Mouse (Mus musculus): ENCODE measurements around the gene Cav1. TPM values are rescaled to one million over a fixed set of nuclear protein-coding genes. Genes with fewer than 3 reads are reported as not detected.

The Cav1 gene
- polyA plus RNA-seq, 1 experiment = 61.8 TPM

DNA sequence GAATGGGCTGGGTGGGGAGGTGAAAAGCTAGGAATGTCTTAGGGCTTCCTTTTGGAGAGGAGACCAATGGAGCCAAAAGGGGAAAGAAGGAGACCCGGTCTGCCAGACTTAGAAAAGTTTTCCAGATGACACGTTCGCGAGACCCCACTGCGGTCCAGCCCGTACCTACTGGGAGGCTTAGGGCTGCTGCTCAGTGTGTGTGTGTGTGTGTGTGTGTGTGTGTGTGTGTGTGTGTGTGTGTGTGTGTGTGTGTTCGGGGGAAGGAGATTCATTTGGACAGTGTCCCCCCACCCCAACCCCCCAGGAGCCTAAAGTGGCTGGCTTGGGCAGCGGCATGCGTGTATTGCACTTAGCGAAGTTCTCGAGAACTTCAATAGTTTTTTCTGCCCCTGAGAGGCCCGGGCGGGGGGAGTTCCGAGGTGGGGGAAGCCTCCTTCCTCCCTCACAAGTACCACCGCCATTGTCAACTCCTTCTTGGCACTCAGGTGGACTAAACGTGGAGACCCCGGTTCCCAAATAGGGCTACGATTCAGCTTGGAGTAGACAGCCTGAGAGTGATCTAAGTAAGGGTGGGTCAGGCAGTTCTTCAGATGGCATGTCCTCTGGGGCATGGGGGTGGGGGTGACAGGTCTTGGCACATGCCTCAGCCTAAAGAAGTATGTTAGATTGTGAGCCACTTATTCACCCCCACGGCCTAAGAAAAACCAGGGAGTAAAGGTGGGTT lies 629 bp downstream of the Cav1 start:
- Histone ChIP-seq H3K36me3 (ENCODE audit: control insufficient read depth, insufficient read depth, low read length) (no peaks in the 10 kb centered on the region), H3K4me1 (ENCODE audit: control insufficient read depth, insufficient read depth, insufficient read length) (peaks cover 3% of the 10 kb centered on the region; the same call in 1 of the 2 replicates), H3K27me3 (ENCODE audit: control insufficient read depth, insufficient read depth, low read length) (peaks cover 2% of the 10 kb centered on the region; the same call in 1 of the 2 replicates), H3K27ac (ENCODE audit: insufficient read depth, low read length) (peak overlapping the region; percentile 26), H3K4me3 (ENCODE audit: extremely low read depth, insufficient read depth, insufficient read length) (peak overlapping the region; percentile 28)
- 4% methylated on average over 19 of the region's 19 CpGs for WGBS
- TF ChIP-seq CTCF (IDR thresholded peaks at IDR 0.05; ENCODE audit: extremely low read depth, insufficient read depth, insufficient read length, insufficient replicate concordance) (no peak), POLR2A (IDR thresholded peaks at IDR 0.05; ENCODE audit: low read depth, low read length) (no peak)
- DNase-seq (ENCODE audit: low read depth in 1 of 2, low spot score in 2 of 2) = no peak

DNA sequence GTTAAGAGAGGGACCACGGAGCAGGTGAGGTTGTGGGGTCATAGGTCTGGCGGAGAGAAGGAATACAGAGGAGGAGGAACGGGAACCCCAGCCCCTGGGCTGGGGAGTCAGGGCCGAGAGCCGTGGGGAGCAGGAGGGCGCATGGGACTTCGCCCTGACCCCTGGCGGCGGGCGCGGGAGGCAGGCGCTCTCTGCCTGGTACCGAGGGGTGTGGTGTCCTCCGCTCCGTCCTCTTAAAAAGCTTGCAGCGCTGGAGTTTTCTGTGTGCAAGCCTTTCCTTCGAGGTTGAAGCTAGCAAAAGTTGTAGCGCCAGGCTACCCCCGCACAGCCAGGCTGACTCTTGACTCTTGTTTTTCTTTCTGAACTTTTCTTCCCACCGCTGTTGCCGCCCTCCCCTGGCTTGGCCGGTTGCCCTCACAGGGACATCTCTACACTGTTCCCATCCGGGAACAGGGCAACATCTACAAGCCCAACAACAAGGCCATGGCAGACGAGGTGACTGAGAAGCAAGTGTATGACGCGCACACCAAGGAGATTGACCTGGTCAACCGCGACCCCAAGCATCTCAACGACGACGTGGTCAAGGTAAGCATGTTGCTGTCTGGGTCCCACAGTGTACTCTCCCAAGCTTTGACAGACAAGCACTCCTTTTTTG lies 1.5 kb downstream of the Cav1 start:
- peaks cover 3% of the 10 kb centered on the region; the same call in 1 of the 2 replicates for H3K4me1 ChIP-seq (ENCODE audit: control insufficient read depth, insufficient read depth, insufficient read length)
- DNase-seq (ENCODE audit: low read depth in 1 of 2, low spot score in 2 of 2) = peak in 1 of 2 experiments; percentile 40
- H3K27ac ChIP-seq (ENCODE audit: insufficient read depth, low read length) = no peak overlapping the region; the same call in 1 of the 2 replicates
- H3K27me3 ChIP-seq (ENCODE audit: control insufficient read depth, insufficient read depth, low read length) = peaks cover 2% of the 10 kb centered on the region; the same call in 1 of the 2 replicates
- 8% methylated on average over 31 of the region's 31 CpGs for WGBS
- H3K36me3 ChIP-seq (ENCODE audit: control insufficient read depth, insufficient read depth, low read length) = no peaks in the 10 kb centered on the region
- peak overlapping the region; percentile 28; the same call in 1 of the 2 replicates for H3K4me3 ChIP-seq (ENCODE audit: extremely low read depth, insufficient read depth, insufficient read length)
- no peak for TF ChIP-seq POLR2A (IDR thresholded peaks at IDR 0.05; ENCODE audit: low read depth, low read length)
- TF ChIP-seq CTCF (IDR thresholded peaks at IDR 0.05; ENCODE audit: extremely low read depth, insufficient read depth, insufficient read length, insufficient replicate concordance) = peak; percentile 52; the same call in 1 of the 2 replicates

DNA sequence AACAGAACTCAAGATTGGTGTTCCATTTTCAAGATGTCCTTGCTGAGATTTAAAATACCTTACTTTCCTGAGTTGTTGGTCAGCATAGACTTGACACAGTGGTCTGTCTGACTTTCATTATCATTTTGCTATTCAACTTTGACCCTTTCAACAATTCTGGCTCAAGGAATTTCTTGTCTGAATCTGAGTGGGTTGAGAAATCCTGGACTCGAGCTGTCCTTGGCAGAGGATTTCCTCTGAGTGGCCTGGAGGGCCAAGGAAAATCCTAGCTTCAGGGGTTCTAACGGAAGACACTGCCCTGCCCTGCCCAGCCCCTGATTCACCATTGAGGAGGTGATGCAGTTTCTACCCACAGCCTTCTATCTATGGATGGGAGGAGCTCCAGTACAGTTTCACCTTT lies 2.5 kb downstream of the Cav1 start:
- Histone ChIP-seq H3K36me3 (ENCODE audit: control insufficient read depth, insufficient read depth, low read length) (no peaks in the 10 kb centered on the region), H3K27ac (ENCODE audit: insufficient read depth, low read length) (no peak overlapping the region), H3K4me1 (ENCODE audit: control insufficient read depth, insufficient read depth, insufficient read length) (peaks cover 3% of the 10 kb centered on the region; the same call in 1 of the 2 replicates), H3K4me3 (ENCODE audit: extremely low read depth, insufficient read depth, insufficient read length) (no peak overlapping the region), H3K27me3 (ENCODE audit: control insufficient read depth, insufficient read depth, low read length) (peaks cover 2% of the 10 kb centered on the region; the same call in 1 of the 2 replicates)
- 68% methylated on average over 2 of the region's 2 CpGs for WGBS
- TF ChIP-seq POLR2A (IDR thresholded peaks at IDR 0.05; ENCODE audit: low read depth, low read length) = no peak
- no peak for TF ChIP-seq CTCF (IDR thresholded peaks at IDR 0.05; ENCODE audit: extremely low read depth, insufficient read depth, insufficient read length, insufficient replicate concordance)
- no peak for DNase-seq (ENCODE audit: low read depth in 1 of 2, low spot score in 2 of 2)

DNA sequence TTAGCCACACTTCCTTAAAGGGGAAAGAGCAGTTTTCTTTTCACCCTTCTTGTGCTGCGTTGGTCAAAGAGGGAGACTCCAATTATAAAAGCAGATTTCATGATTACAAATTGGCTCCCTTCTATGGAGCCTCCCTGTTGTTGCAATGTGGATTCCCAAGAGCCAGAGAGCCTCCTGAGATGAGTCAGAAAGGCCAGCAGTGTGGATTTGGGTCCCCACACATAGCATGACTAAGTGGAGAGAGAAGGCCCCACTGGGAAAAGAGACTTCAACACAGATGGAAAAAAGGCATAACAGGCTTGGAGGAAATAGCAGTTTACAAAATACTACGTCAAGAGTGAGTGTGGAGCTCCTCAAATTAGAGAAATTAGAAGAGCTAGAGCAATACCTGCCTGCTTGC lies 3.1 kb downstream of the Cav1 start:
- peaks cover 2% of the 10 kb centered on the region; the same call in 1 of the 2 replicates for H3K27me3 ChIP-seq (ENCODE audit: control insufficient read depth, insufficient read depth, low read length)
- TF ChIP-seq POLR2A (IDR thresholded peaks at IDR 0.05; ENCODE audit: low read depth, low read length) (no peak), CTCF (IDR thresholded peaks at IDR 0.05; ENCODE audit: extremely low read depth, insufficient read depth, insufficient read length, insufficient replicate concordance) (no peak)
- no peaks in the 10 kb centered on the region for H3K36me3 ChIP-seq (ENCODE audit: control insufficient read depth, insufficient read depth, low read length)
- peaks cover 3% of the 10 kb centered on the region; the same call in 1 of the 2 replicates for H3K4me1 ChIP-seq (ENCODE audit: control insufficient read depth, insufficient read depth, insufficient read length)
- WGBS = 77% methylated on average over 2 of the region's 2 CpGs
- H3K27ac ChIP-seq (ENCODE audit: insufficient read depth, low read length) = no peak overlapping the region
- no peak for DNase-seq (ENCODE audit: low read depth in 1 of 2, low spot score in 2 of 2)
- H3K4me3 ChIP-seq (ENCODE audit: extremely low read depth, insufficient read depth, insufficient read length) = no peak overlapping the region

DNA sequence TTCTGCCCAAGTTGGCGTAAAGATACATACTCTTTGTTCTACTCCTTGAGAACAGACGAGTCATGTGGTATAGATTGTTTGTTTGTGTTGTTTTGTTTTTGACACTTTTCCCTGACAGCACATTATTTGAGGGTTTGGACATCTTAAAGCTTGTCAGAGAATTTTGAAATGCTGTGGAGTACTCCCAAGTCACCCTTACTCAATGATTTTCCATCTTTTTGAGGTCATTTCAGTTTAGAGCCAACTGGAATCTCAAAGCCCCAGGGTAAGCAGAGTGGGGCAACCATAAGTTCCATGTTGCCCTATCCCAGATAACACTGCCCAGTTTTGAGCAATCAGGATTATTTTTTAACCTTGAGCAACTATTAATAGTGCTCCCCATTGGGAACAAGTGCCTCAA lies 8.1 kb downstream of the Cav1 start:
- no peak for DNase-seq (ENCODE audit: low read depth in 1 of 2, low spot score in 2 of 2)
- no peaks in the 10 kb centered on the region for H3K27me3 ChIP-seq (ENCODE audit: control insufficient read depth, insufficient read depth, low read length)
- WGBS = 86% methylated on average over 2 of the region's 2 CpGs
- TF ChIP-seq POLR2A (IDR thresholded peaks at IDR 0.05; ENCODE audit: low read depth, low read length) = no peak
- no peak for TF ChIP-seq CTCF (IDR thresholded peaks at IDR 0.05; ENCODE audit: extremely low read depth, insufficient read depth, insufficient read length, insufficient replicate concordance)
- no peaks in the 10 kb centered on the region for H3K36me3 ChIP-seq (ENCODE audit: control insufficient read depth, insufficient read depth, low read length)
- H3K4me3 ChIP-seq (ENCODE audit: extremely low read depth, insufficient read depth, insufficient read length) = no peak overlapping the region
- no peak overlapping the region for H3K27ac ChIP-seq (ENCODE audit: insufficient read depth, low read length)
- no peaks in the 10 kb centered on the region for H3K4me1 ChIP-seq (ENCODE audit: control insufficient read depth, insufficient read depth, insufficient read length)

DNA sequence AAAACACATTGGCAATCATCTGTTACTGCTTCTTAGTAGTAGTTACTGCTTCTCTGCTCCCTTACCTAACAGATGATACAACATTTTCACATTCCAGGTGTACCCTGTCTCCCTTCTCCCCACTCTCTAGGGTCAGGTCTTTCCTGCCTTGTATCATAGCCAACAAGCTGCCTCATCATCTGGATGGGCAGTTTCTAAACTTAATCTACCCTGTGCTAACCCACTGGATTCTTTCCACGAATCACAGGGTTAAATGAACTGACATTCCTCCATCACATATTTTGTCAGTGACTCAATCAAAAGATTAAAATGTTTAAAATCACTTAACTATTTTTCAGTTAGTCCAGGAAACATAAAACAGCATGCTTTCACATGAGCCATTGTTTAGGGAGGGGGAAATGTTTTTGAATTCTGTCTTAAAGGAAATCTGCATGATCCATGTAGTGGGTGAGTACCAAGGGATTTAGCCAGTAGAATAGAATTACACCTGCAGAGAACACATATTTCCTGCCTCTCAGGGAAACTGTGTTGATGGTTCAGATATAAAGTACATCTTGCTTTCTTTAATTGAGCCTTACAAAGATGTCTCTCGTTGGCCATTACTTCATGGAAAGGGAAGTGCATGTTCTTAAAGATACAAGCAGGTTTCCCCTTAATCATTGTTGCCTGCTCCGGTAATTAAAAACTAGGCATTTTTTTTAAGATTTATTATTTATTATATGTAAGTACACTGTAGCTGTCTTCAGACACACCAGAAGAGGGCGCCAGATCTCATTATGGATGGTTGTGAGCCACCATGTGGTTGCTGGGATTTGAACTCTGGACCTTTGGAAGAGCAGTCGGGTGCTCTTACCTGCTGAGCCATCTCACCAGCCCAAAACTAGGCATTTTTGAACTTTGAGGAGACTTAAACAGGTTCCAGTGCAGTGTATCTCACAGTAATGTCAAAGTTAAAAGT lies 8.8 kb downstream of the Cav1 start:
- TF ChIP-seq CTCF (IDR thresholded peaks at IDR 0.05; ENCODE audit: extremely low read depth, insufficient read depth, insufficient read length, insufficient replicate concordance) = no peak
- no peak for TF ChIP-seq POLR2A (IDR thresholded peaks at IDR 0.05; ENCODE audit: low read depth, low read length)
- 76% methylated on average over 5 of the region's 5 CpGs for WGBS
- Histone ChIP-seq H3K27me3 (ENCODE audit: control insufficient read depth, insufficient read depth, low read length) (no peaks in the 10 kb centered on the region), H3K27ac (ENCODE audit: insufficient read depth, low read length) (no peak overlapping the region), H3K4me3 (ENCODE audit: extremely low read depth, insufficient read depth, insufficient read length) (no peak overlapping the region), H3K36me3 (ENCODE audit: control insufficient read depth, insufficient read depth, low read length) (no peaks in the 10 kb centered on the region), H3K4me1 (ENCODE audit: control insufficient read depth, insufficient read depth, insufficient read length) (no peaks in the 10 kb centered on the region)
- DNase-seq (ENCODE audit: low read depth in 1 of 2, low spot score in 2 of 2) = no peak

Measured in spleen, adult 2 months (tissue).